Mouse (Mus musculus): ENCODE measurements at regions not wholly inside any gene's neighbourhood (a gene's known extent, or its start where the extent isn't known, plus 50 kb on each side); places are given as distances from the start of the nearest gene placed in this dataset.
"Not testable (repeated sequence)": the region's sequence is repeated elsewhere in the genome, so short reads cannot be mapped to it uniquely, and the experiment has no call there.

GRCm38 (mm10) chr4:64432097-64432496 lies 385.3 kb upstream of the Tnc start:
- no peaks in the 10 kb centered on the region for H3K27me3 ChIP-seq (ENCODE audit: insufficient read depth, poor library complexity, severe bottlenecking)
- 85% methylated on average over 1 of the region's 1 CpGs for WGBS

GRCm38 (mm10) chr4:64437744-64438594 lies 391.2 kb upstream of the Tnc start:
- DNase-seq (ENCODE audit: low spot score): no peak
- Histone ChIP-seq H3K27me3 (ENCODE audit: insufficient read depth, poor library complexity, severe bottlenecking) (no peaks in the 10 kb centered on the region), H3K27ac (no peak overlapping the region), H3K36me3 (no peaks in the 10 kb centered on the region), H3K9me3 (no peaks in the 10 kb centered on the region), H3K4me1 (no peaks in the 10 kb centered on the region), H3K4me3 (no peak overlapping the region)
- WGBS: 44% methylated on average over 13 of the region's 13 CpGs

More at GRCm38 (mm10) chr4:64432097-64432496, 385.3 kb upstream of the Tnc start:
- no peaks in the 10 kb centered on the region for H3K9me3 ChIP-seq
- H3K4me3 ChIP-seq: no peak overlapping the region
- no peak for DNase-seq (ENCODE audit: low spot score)
- no peaks in the 10 kb centered on the region for H3K36me3 ChIP-seq
- no peak overlapping the region for H3K27ac ChIP-seq
- no peaks in the 10 kb centered on the region for H3K4me1 ChIP-seq

GRCm38 (mm10) chr4:64451442-64451841 lies 404.6 kb upstream of the Tnc start:
- no peaks in the 10 kb centered on the region for H3K36me3 ChIP-seq
- no peak overlapping the region for H3K4me3 ChIP-seq
- H3K27me3 ChIP-seq (ENCODE audit: insufficient read depth, poor library complexity, severe bottlenecking): no peaks in the 10 kb centered on the region
- 67% methylated on average over 1 of the region's 1 CpGs for WGBS
- H3K9me3 ChIP-seq: no peaks in the 10 kb centered on the region
- H3K4me1 ChIP-seq: no peaks in the 10 kb centered on the region
- no peak for DNase-seq (ENCODE audit: low spot score)
- H3K27ac ChIP-seq: no peak overlapping the region

DNA sequence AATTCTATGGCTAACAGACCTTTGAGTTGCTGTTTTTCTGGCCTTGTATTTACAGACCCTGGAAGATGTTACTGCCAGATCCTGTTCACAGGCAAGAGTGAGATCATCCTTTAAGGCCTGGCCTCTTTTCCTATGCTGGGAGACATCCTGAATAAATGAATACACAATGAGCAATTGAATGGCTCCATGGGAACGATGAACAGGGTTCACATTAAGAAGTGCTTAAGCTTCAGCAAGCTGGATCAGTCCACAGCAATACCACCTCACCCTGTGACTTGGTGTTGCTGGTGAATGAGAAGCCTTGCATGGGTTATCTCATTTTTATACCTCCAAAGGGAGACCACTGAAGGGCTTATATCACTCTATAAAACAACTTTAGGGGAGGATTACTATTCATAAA lies 405.1 kb upstream of the Tnc start:
- DNase-seq (ENCODE audit: low spot score): no peak
- Histone ChIP-seq H3K36me3 (no peaks in the 10 kb centered on the region), H3K4me3 (no peak overlapping the region), H3K4me1 (no peaks in the 10 kb centered on the region), H3K27ac (no peak overlapping the region), H3K27me3 (ENCODE audit: insufficient read depth, poor library complexity, severe bottlenecking) (no peaks in the 10 kb centered on the region), H3K9me3 (no peaks in the 10 kb centered on the region)
- 73% methylated on average over 1 of the region's 1 CpGs for WGBS

DNA sequence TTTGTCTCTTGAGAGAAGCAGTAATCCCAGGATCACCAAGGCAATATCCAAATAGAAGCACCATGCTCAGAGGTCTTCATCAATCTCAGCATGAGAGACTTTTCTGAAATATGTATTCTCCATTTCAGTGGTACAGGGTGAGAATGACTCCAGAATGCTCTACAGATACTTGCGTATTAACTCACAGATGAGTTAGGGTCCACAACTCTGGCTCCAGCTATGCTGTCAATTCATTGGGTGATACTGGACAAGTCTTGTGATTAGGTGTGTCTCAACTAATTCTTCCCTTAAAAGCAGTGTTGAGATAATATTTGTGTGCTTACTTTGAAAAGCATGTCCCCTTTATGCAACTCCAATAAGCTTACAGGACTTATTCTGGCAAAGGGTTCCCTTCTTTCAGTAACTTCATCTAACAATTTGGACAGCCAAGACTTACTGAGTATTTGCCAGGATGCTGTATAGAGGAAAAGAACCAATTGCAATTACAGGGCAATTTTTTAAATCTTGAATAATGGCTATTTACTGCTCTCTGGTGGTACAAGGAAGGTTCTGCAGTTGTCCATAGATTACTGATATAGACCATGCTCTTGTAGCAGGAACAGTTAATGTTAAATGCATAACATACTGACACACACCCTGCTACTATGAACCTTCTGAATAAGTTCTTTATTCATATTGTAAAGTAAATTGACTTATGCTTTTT lies 445.6 kb upstream of the Tnc start:
- Histone ChIP-seq H3K4me3 (no peak overlapping the region), H3K36me3 (no peaks in the 10 kb centered on the region), H3K27ac (no peak overlapping the region), H3K4me1 (no peaks in the 10 kb centered on the region), H3K9me3 (no peaks in the 10 kb centered on the region), H3K27me3 (ENCODE audit: insufficient read depth, poor library complexity, severe bottlenecking) (no peaks in the 10 kb centered on the region)
- DNase-seq (ENCODE audit: low spot score): no peak
- WGBS: 87% methylated on average over 1 of the region's 1 CpGs

- not testable (repeated sequence) for H3K27me3 ChIP-seq (ENCODE audit: insufficient read depth, poor library complexity, severe bottlenecking)
These were observed 450.9 kb upstream of the Tnc start for GRCm38 (mm10) chr4:64497759-64498158.

GRCm38 (mm10) chr4:64500635-64501395 lies 454.0 kb upstream of the Tnc start:
- no peak overlapping the region for H3K4me3 ChIP-seq
- no peaks in the 10 kb centered on the region for H3K9me3 ChIP-seq
- WGBS: 84% methylated on average over 5 of the region's 5 CpGs
- no peaks in the 10 kb centered on the region for H3K4me1 ChIP-seq
- no peaks in the 10 kb centered on the region for H3K27me3 ChIP-seq (ENCODE audit: insufficient read depth, poor library complexity, severe bottlenecking)
- no peaks in the 10 kb centered on the region for H3K36me3 ChIP-seq
- H3K27ac ChIP-seq: no peak overlapping the region
- DNase-seq (ENCODE audit: low spot score): no peak

More at GRCm38 (mm10) chr4:64497759-64498158, 450.9 kb upstream of the Tnc start:
- not testable (repeated sequence) for H3K4me3 ChIP-seq; H3K27ac ChIP-seq; DNase-seq (ENCODE audit: low spot score); H3K36me3 ChIP-seq; H3K4me1 ChIP-seq; H3K9me3 ChIP-seq

- H3K27ac ChIP-seq: no peak overlapping the region
- H3K4me3 ChIP-seq: no peak overlapping the region
- H3K36me3 ChIP-seq: no peaks in the 10 kb centered on the region
- no peak for DNase-seq (ENCODE audit: low spot score)
- H3K27me3 ChIP-seq (ENCODE audit: insufficient read depth, poor library complexity, severe bottlenecking): no peaks in the 10 kb centered on the region
- H3K4me1 ChIP-seq: no peaks in the 10 kb centered on the region
- H3K9me3 ChIP-seq: no peaks in the 10 kb centered on the region
These were observed 475.1 kb upstream of the Tnc start for GRCm38 (mm10) chr4:64521883-64522282.

- Histone ChIP-seq H3K27ac (no peak overlapping the region), H3K9me3 (no peaks in the 10 kb centered on the region), H3K36me3 (no peaks in the 10 kb centered on the region), H3K27me3 (ENCODE audit: insufficient read depth, poor library complexity, severe bottlenecking) (no peaks in the 10 kb centered on the region), H3K4me3 (no peak overlapping the region), H3K4me1 (no peaks in the 10 kb centered on the region)
- WGBS: 74% methylated on average over 4 of the region's 4 CpGs
- DNase-seq (ENCODE audit: low spot score): no peak
These were observed 481.0 kb upstream of the Tnc start for GRCm38 (mm10) chr4:64527724-64528332.

GRCm38 (mm10) chr4:64530585-64530984 lies 483.8 kb upstream of the Tnc start:
- Histone ChIP-seq H3K27ac (no peak overlapping the region), H3K9me3 (no peaks in the 10 kb centered on the region), H3K4me3 (no peak overlapping the region), H3K27me3 (ENCODE audit: insufficient read depth, poor library complexity, severe bottlenecking) (no peaks in the 10 kb centered on the region), H3K4me1 (no peaks in the 10 kb centered on the region), H3K36me3 (no peaks in the 10 kb centered on the region)
- WGBS: 63% methylated on average over 4 of the region's 4 CpGs
- no peak for DNase-seq (ENCODE audit: low spot score)

DNA sequence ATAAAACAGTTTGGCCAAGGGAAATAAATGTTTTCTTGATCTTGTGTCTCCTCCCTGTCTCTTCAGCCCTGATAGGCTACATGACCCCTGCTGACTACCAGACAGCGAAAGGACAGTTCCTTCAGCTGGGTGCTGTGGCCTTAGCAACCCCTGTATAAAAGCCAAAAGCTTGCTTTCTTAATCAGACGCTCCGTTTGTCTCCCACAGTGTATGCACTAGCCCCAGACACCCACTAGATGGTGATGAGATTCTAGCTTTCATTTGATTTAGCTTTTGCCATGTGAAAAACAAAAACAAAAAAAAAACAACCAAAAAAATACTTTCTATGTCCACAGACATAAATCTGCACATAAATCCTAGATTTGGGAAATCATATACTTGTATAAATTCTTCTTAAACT lies 486.2 kb upstream of the Tnc start:
- Histone ChIP-seq H3K27ac (no peak overlapping the region), H3K9me3 (no peaks in the 10 kb centered on the region), H3K36me3 (no peaks in the 10 kb centered on the region), H3K27me3 (ENCODE audit: insufficient read depth, poor library complexity, severe bottlenecking) (no peaks in the 10 kb centered on the region), H3K4me1 (no peaks in the 10 kb centered on the region), H3K4me3 (no peak overlapping the region)
- no peak for DNase-seq (ENCODE audit: low spot score)
- 37% methylated on average over 3 of the region's 3 CpGs for WGBS

GRCm38 (mm10) chr4:64535554-64536253 lies 488.9 kb upstream of the Tnc start:
- no peak overlapping the region for H3K27ac ChIP-seq
- H3K4me1 ChIP-seq: no peaks in the 10 kb centered on the region
- no peaks in the 10 kb centered on the region for H3K9me3 ChIP-seq
- DNase-seq (ENCODE audit: low spot score): no peak
- 82% methylated on average over 6 of the region's 6 CpGs for WGBS
- no peaks in the 10 kb centered on the region for H3K27me3 ChIP-seq (ENCODE audit: insufficient read depth, poor library complexity, severe bottlenecking)
- H3K4me3 ChIP-seq: no peak overlapping the region
- no peaks in the 10 kb centered on the region for H3K36me3 ChIP-seq

All from heart, embryonic 10.5 days (tissue).